Mouse (Mus musculus) limb, embryonic 11.5 days (tissue): ENCODE measurements at regions not wholly inside any gene's neighbourhood (a gene's known extent, or its start where the extent isn't known, plus 50 kb on each side); places are given as distances from the start of the nearest gene placed in this dataset.

Experiments used
- ATAC-seq: fragments of 200-750 bp; cut with Nextera tagmentation; 2 replicates; pipeline ENCODE4 v1.8.0; 2017; ENCODE audit warnings: low read depth; ENCODE audit not compliant: insufficient number of reproducible peaks, low FRiP score, low TSS enrichment
- DNase-seq: peaks from one replicate; pipeline ENCODE4 v3.0.0-alpha.2; 2015; ENCODE audit warnings: low spot score
- H3K27ac ChIP-seq: fragments of 300-500 bp; sonication (generic); replicated peaks from 2 replicates; pipeline ENCODE4 v1.5.1; 2014; ENCODE audit warnings: low read depth, mild to moderate bottlenecking, low read length
- H3K27me3 ChIP-seq: fragments of 300-500 bp; sonication (generic); 2 replicates; pipeline ENCODE4 v1.6.1; 2014; ENCODE audit warnings: mild to moderate bottlenecking, low read length, mixed read lengths; ENCODE audit not compliant: control insufficient read depth, insufficient read depth
- H3K36me3 ChIP-seq: fragments of 300-500 bp; sonication (generic); 2 replicates; pipeline ENCODE4 v1.6.1; 2014; ENCODE audit warnings: mild to moderate bottlenecking, low read length, moderate library complexity, mixed read lengths; ENCODE audit not compliant: control insufficient read depth, insufficient read depth
- H3K4me1 ChIP-seq: fragments of 300-500 bp; sonication (generic); 2 replicates; pipeline ENCODE4 v1.6.1; 2014; ENCODE audit warnings: low read length, mixed read lengths; ENCODE audit not compliant: control insufficient read depth, insufficient read depth
- H3K4me2 ChIP-seq: fragments of 300-500 bp; sonication (generic); 2 replicates; pipeline ENCODE4 v1.6.1; 2014; ENCODE audit warnings: low read depth, mild to moderate bottlenecking, moderate library complexity; ENCODE audit not compliant: severe bottlenecking
- H3K4me3 ChIP-seq: fragments of 300-500 bp; sonication (generic); 2 replicates; pipeline ENCODE4 v1.5.1; 2014; ENCODE audit warnings: low read depth, low read length
- H3K9ac ChIP-seq: fragments of 300-500 bp; sonication (generic); 2 replicates; pipeline ENCODE4 v1.6.1; 2014; ENCODE audit warnings: mild to moderate bottlenecking, low read length
- H3K9me3 ChIP-seq: fragments of 300-500 bp; sonication (generic); 2 replicates; pipeline ENCODE4 v1.6.1; 2016; ENCODE audit warnings: low read length; ENCODE audit not compliant: control insufficient read depth
- WGBS: fragments of 180-500 bp; shearing (Covaris S2); extraction: QIAGEN DNeasy Blood & Tissue Kit; methylation state at CpG from one replicate; pipeline ENCODE4 v1.1.7; 2014; 5-methylcytosine and 5-hydroxymethylcytosine counted together

GRCm38 (mm10) chr3:53982311-53982710 is 118.7 kb upstream of the Ufm1 start:
- no peak overlapping the region for H3K27ac ChIP-seq
- no peak overlapping the region for H3K4me2 ChIP-seq
- no peaks in the 10 kb centered on the region for H3K27me3 ChIP-seq
- ATAC-seq (no peak), DNase-seq (no peak)
- H3K9me3 ChIP-seq = no peaks in the 10 kb centered on the region
- H3K36me3 ChIP-seq = no peaks in the 10 kb centered on the region
- WGBS = 90% methylated on average over 8 of the region's 8 CpGs
- H3K4me3 ChIP-seq = no peak overlapping the region
- no peaks in the 10 kb centered on the region for H3K4me1 ChIP-seq
- H3K9ac ChIP-seq = no peak overlapping the region

- Histone ChIP-seq H3K27ac (no peak overlapping the region), H3K4me3 (no peak overlapping the region), H3K27me3 (no peaks in the 10 kb centered on the region), H3K9me3 (no peaks in the 10 kb centered on the region), H3K9ac (no peak overlapping the region), H3K36me3 (no peaks in the 10 kb centered on the region), H3K4me2 (no peak overlapping the region), H3K4me1 (no peaks in the 10 kb centered on the region)
- DNase-seq = no peak
- ATAC-seq = no peak
Measured at GRCm38 (mm10) chr3:53981585-53981984, 118.0 kb upstream of the Ufm1 start.

- no peak overlapping the region for H3K9ac ChIP-seq
- 89% methylated on average over 5 of the region's 5 CpGs for WGBS
- H3K9me3 ChIP-seq = no peaks in the 10 kb centered on the region
- DNase-seq = no peak
- H3K4me2 ChIP-seq = no peak overlapping the region
- no peaks in the 10 kb centered on the region for H3K4me1 ChIP-seq
- H3K27ac ChIP-seq = no peak overlapping the region
- H3K27me3 ChIP-seq = no peaks in the 10 kb centered on the region
- no peak for ATAC-seq
- no peak overlapping the region for H3K4me3 ChIP-seq
- H3K36me3 ChIP-seq = no peaks in the 10 kb centered on the region
Measured at GRCm38 (mm10) chr3:53977379-53978080, 113.9 kb upstream of the Ufm1 start.

- Histone ChIP-seq H3K27me3 (no peaks in the 10 kb centered on the region), H3K4me3 (no peak overlapping the region), H3K27ac (no peak overlapping the region), H3K36me3 (no peaks in the 10 kb centered on the region), H3K9ac (no peak overlapping the region), H3K4me2 (no peak overlapping the region), H3K4me1 (no peaks in the 10 kb centered on the region), H3K9me3 (no peaks in the 10 kb centered on the region)
- no peak for ATAC-seq
- WGBS = 42% methylated on average over 10 of the region's 10 CpGs
- peak; percentile 24 for DNase-seq
Measured at GRCm38 (mm10) chr3:53974905-53975551, 111.4 kb upstream of the Ufm1 start.

GRCm38 (mm10) chr3:53969000-53969641 is 105.5 kb upstream of the Ufm1 start:
- 39% methylated on average over 5 of the region's 5 CpGs for WGBS
- no peak overlapping the region for H3K4me3 ChIP-seq
- H3K4me2 ChIP-seq = no peak overlapping the region
- 0 out of 2 replicates have a peak, but pooled peaks cover 2% of the 10 kb centered on the region for H3K4me1 ChIP-seq
- DNase-seq = no peak
- H3K9me3 ChIP-seq = no peaks in the 10 kb centered on the region
- no peak overlapping the region for H3K9ac ChIP-seq
- H3K36me3 ChIP-seq = no peaks in the 10 kb centered on the region
- no peaks in the 10 kb centered on the region for H3K27me3 ChIP-seq
- H3K27ac ChIP-seq = no peak overlapping the region
- ATAC-seq = no peak

GRCm38 (mm10) chr3:53965142-53965541 is 101.5 kb upstream of the Ufm1 start:
- H3K36me3 ChIP-seq = no peaks in the 10 kb centered on the region
- ATAC-seq = no peak
- 0 out of 2 replicates have a peak, but pooled peaks cover 2% of the 10 kb centered on the region for H3K4me1 ChIP-seq
- no peaks in the 10 kb centered on the region for H3K9me3 ChIP-seq
- H3K9ac ChIP-seq = no peak overlapping the region
- H3K27ac ChIP-seq = no peak overlapping the region
- no peak for DNase-seq
- 62% methylated on average over 5 of the region's 5 CpGs for WGBS
- H3K27me3 ChIP-seq = no peaks in the 10 kb centered on the region
- no peak overlapping the region for H3K4me2 ChIP-seq
- no peak overlapping the region for H3K4me3 ChIP-seq

- H3K4me3 ChIP-seq = no peak overlapping the region
- ATAC-seq = no peak
- 90% methylated on average over 2 of the region's 2 CpGs for WGBS
- no peak overlapping the region for H3K9ac ChIP-seq
- no peak for DNase-seq
- H3K4me2 ChIP-seq = no peak overlapping the region
- no peaks in the 10 kb centered on the region for H3K27me3 ChIP-seq
- H3K4me1 ChIP-seq = no peaks in the 10 kb centered on the region
- H3K27ac ChIP-seq = no peak overlapping the region
- H3K9me3 ChIP-seq = no peaks in the 10 kb centered on the region
- no peaks in the 10 kb centered on the region for H3K36me3 ChIP-seq
Measured at GRCm38 (mm10) chr3:53953801-53954200, 90.2 kb upstream of the Ufm1 start.

- Histone ChIP-seq H3K36me3 (no peaks in the 10 kb centered on the region), H3K9ac (no peak overlapping the region), H3K4me3 (no peak overlapping the region), H3K4me1 (no peaks in the 10 kb centered on the region), H3K27ac (no peak overlapping the region), H3K4me2 (no peak overlapping the region), H3K27me3 (no peaks in the 10 kb centered on the region), H3K9me3 (no peaks in the 10 kb centered on the region)
- DNase-seq (no peak), ATAC-seq (no peak)
- 78% methylated on average over 3 of the region's 3 CpGs for WGBS
Measured at GRCm38 (mm10) chr3:53939684-53940189, 76.1 kb upstream of the Ufm1 start.
